9 mouse cellular contexts compared by ENCODE assay signal in genomic region chr15:91609713-91610112, GRCm38 (mm10). TPM values are rescaled to one million over a fixed set of nuclear protein-coding genes. Genes with fewer than 3 reads are reported as not detected.
DNase-seq lines count a peak whose midpoint lies in the region; ATAC-seq and TF ChIP-seq lines count a peak whose summit lies in the region.
"Had no signal": no experiment of that assay in that cellular context is flagged by ENCODE, and none has a peak within 500 bp of the region (broad histone marks: within the 10 kb centered on the region; RNA-seq: fewer than 3 reads in every experiment).

No protein-coding gene starts in this region.

- H3K4me3 ChIP-seq in heart, embryonic 11.5 days (ENCODE audit: low read depth, low read length), result no peak overlapping the region
- no peak overlapping the region for H3K4me3 ChIP-seq in heart, embryonic 15.5 days
- H3K4me3 ChIP-seq in left cerebral cortex, adult 2 months, result no peak overlapping the region
- H3K4me3 ChIP-seq in neural tube, embryonic 11.5 days (ENCODE audit: low read depth, low read length), result no peak overlapping the region
- H3K4me3 ChIP-seq: limb, embryonic 15.5 days had no signal

- DNase-seq in heart, adult 18-20 months, result peak; percentile 47 to 84
- DNase-seq in ES-CJ7 (ENCODE audit: low read depth, low spot score), result peak; percentile 61
- DNase-seq in cerebellum, adult 18-20 months, result peak; percentile 76 to 82
- DNase-seq in left cerebral cortex, adult 2 months (ENCODE audit: extremely low spot score in 1 of 2, low spot score in 2 of 2), result peak; percentile 48 to 64
- DNase-seq in neural tube, embryonic 11.5 days (ENCODE audit: low spot score), result peak; percentile 72
- DNase-seq in thymus, postnatal 10 days (ENCODE audit: low spot score in 2 of 2), result peak; percentile 37 to 71

- H3K27ac ChIP-seq in heart, embryonic 11.5 days (ENCODE audit: low read depth, low read length), result no peak overlapping the region
- H3K27ac ChIP-seq in heart, embryonic 15.5 days, result no peak overlapping the region
- no peak overlapping the region for H3K27ac ChIP-seq in left cerebral cortex, adult 2 months
- H3K27ac ChIP-seq in neural tube, embryonic 11.5 days (ENCODE audit: low read depth, low read length), result no peak overlapping the region
- H3K27ac ChIP-seq: limb, embryonic 15.5 days had no signal

- H3K9ac ChIP-seq in heart, embryonic 11.5 days (ENCODE audit: low read depth, low read length), result no peak overlapping the region
- no peak overlapping the region for H3K9ac ChIP-seq in heart, embryonic 15.5 days
- no peak overlapping the region for H3K9ac ChIP-seq in neural tube, embryonic 11.5 days (ENCODE audit: low read length)
- H3K9ac ChIP-seq: limb, embryonic 15.5 days had no signal

- ATAC-seq in heart, embryonic 11.5 days (replicated peaks; ENCODE audit: insufficient number of reproducible peaks, low FRiP score, low TSS enrichment), result no peak
- no peak for ATAC-seq in heart, embryonic 15.5 days (replicated peaks; ENCODE audit: insufficient number of reproducible peaks, insufficient read depth, low FRiP score, low read depth)
- ATAC-seq in neural tube, embryonic 11.5 days (ENCODE audit: insufficient read depth, low FRiP score, low TSS enrichment), result no peak

- intact Hi-C loops in left cerebral cortex, adult 2 months (cut with DNase I), result loop anchor here (1.0 kb wide), 1 partner anchor 145 kb away; no protein-coding TSS in a partner anchor

- no peaks in the 10 kb centered on the region for H3K4me1 ChIP-seq in heart, embryonic 11.5 days (ENCODE audit: control insufficient read depth, insufficient read depth, low read length)
- H3K4me1 ChIP-seq in heart, embryonic 15.5 days (replicated peaks), result no peaks in the 10 kb centered on the region
- H3K4me1 ChIP-seq in neural tube, embryonic 11.5 days (ENCODE audit: control insufficient read depth, insufficient read depth, low read length), result no peaks in the 10 kb centered on the region
- H3K4me1 ChIP-seq: limb, embryonic 15.5 days had no signal

- H3K27me3 ChIP-seq in heart, embryonic 11.5 days (ENCODE audit: control insufficient read depth, insufficient read depth, low read length), result no peaks in the 10 kb centered on the region
- H3K27me3 ChIP-seq in heart, embryonic 15.5 days, result no peaks in the 10 kb centered on the region
- no peaks in the 10 kb centered on the region for H3K27me3 ChIP-seq in neural tube, embryonic 11.5 days (ENCODE audit: control insufficient read depth, insufficient read depth, low read length)
- H3K27me3 ChIP-seq: limb, embryonic 15.5 days had no signal

- peak; percentile 73 for TF ChIP-seq CTCF in left cerebral cortex, adult 2 months (IDR thresholded peaks at IDR 0.05)

- H3K36me3 ChIP-seq in heart, embryonic 11.5 days (ENCODE audit: control insufficient read depth, insufficient read depth, low read length), result no peaks in the 10 kb centered on the region
- no peaks in the 10 kb centered on the region for H3K36me3 ChIP-seq in heart, embryonic 15.5 days
- H3K36me3 ChIP-seq in neural tube, embryonic 11.5 days (ENCODE audit: control insufficient read depth, insufficient read depth, low read length), result no peaks in the 10 kb centered on the region
- H3K36me3 ChIP-seq: limb, embryonic 15.5 days had no signal

- H3K4me2 ChIP-seq in heart, embryonic 11.5 days, result no peak overlapping the region
- peak overlapping the region; percentile 16; the same call in 1 of the 2 replicates for H3K4me2 ChIP-seq in heart, embryonic 15.5 days
- H3K4me2 ChIP-seq in neural tube, embryonic 11.5 days (ENCODE audit: low read depth), result no peak overlapping the region
- H3K4me2 ChIP-seq: limb, embryonic 15.5 days had no signal

- H3K9me3 ChIP-seq in heart, embryonic 11.5 days (replicated peaks; ENCODE audit: control insufficient read depth, low read length), result no peaks in the 10 kb centered on the region
- no peaks in the 10 kb centered on the region for H3K9me3 ChIP-seq in heart, embryonic 15.5 days (replicated peaks)
- no peaks in the 10 kb centered on the region for H3K9me3 ChIP-seq in neural tube, embryonic 11.5 days (ENCODE audit: control insufficient read depth, low read length)
- H3K9me3 ChIP-seq: limb, embryonic 15.5 days had no signal

- 21% methylated on average over 8 of the region's 8 CpGs for WGBS in heart, embryonic 11.5 days (ENCODE audit: insufficient replicate concordance)
- WGBS in heart, embryonic 15.5 days, result 15% methylated on average over 8 of the region's 8 CpGs
- 30% methylated on average over 8 of the region's 8 CpGs for WGBS in neural tube, embryonic 11.5 days

RNA-seq across cellular contexts. Expression of gene Slc2a13, which starts 36.7 kb away (rescaled TPM):
- total RNA-seq in heart, adult 18-20 months (2021), result 1 to 10 TPM in 1 of 2 experiments, under 1 TPM in 1; 0.79 to 1.0 TPM
- 1.6 and 1.9 TPM in 2 replicates for polyA plus RNA-seq in heart, embryonic 11.5 days (2014; fragmentation: Nextera tagmentation; extraction: Ambion mirVana)
- polyA plus RNA-seq in heart, embryonic 15.5 days (2015; fragmentation: Nextera tagmentation; extraction: Ambion mirVana), result 1.0 and 1.5 TPM in 2 replicates
- 100 to 1,000 TPM; 107 to 112 TPM for total RNA-seq in left cerebral cortex, adult 2 months (2021)
- polyA plus RNA-seq in neural tube, embryonic 11.5 days (2014; fragmentation: Nextera tagmentation; extraction: Ambion mirVana), result 1.4 and 1.9 TPM in 2 replicates
